Mouse (Mus musculus) midbrain, embryonic 14.5 days (tissue): ENCODE results near the gene Nmi. TPM values are rescaled to one million over a fixed set of nuclear protein-coding genes. Genes with fewer than 3 reads are reported as not detected.

Source experiments
- ATAC-seq: fragments of 200-750 bp; cut with Nextera tagmentation; 2 replicates; pipeline ENCODE4 v1.8.0; 2017; ENCODE audit warnings: moderate number of reproducible peaks, moderate library complexity; ENCODE audit not compliant: low FRiP score, low TSS enrichment
- DNase-seq: peaks from one replicate; pipeline ENCODE4 v3.0.0-alpha.2; 2015
- H3K27ac ChIP-seq: fragments of 300-500 bp; sonication (generic); replicated peaks from 2 replicates; pipeline ENCODE4 v1.5.1; 2014; ENCODE audit warnings: mild to moderate bottlenecking, low read depth, low read length, moderate library complexity
- H3K27me3 ChIP-seq: fragments of 300-500 bp; sonication (generic); 2 replicates; pipeline ENCODE4 v1.6.1; 2014; ENCODE audit warnings: low read length, control low read depth, mixed read lengths; ENCODE audit not compliant: control insufficient read depth, insufficient read depth
- H3K36me3 ChIP-seq: fragments of 300-500 bp; sonication (generic); 2 replicates; pipeline ENCODE4 v1.6.1; 2014; ENCODE audit warnings: low read length, control low read depth; ENCODE audit not compliant: control insufficient read depth, insufficient read depth
- H3K4me1 ChIP-seq: fragments of 300-500 bp; sonication (generic); 2 replicates; pipeline ENCODE4 v1.6.1; 2014; ENCODE audit warnings: mild to moderate bottlenecking, antibody characterized with exemption, low read length, control low read depth; ENCODE audit not compliant: control insufficient read depth, insufficient read depth
- H3K4me2 ChIP-seq: fragments of 300-500 bp; sonication (generic); 2 replicates; pipeline ENCODE4 v1.6.1; 2014; ENCODE audit warnings: mild to moderate bottlenecking, low read length, moderate library complexity
- H3K4me3 ChIP-seq: fragments of 300-500 bp; sonication (generic); replicated peaks from 2 replicates; pipeline ENCODE4 v1.5.1; 2014; ENCODE audit warnings: low read depth, low read length
- H3K9ac ChIP-seq: fragments of 300-500 bp; sonication (generic); replicated peaks from 2 replicates; pipeline ENCODE4 v1.6.1; 2014; ENCODE audit warnings: mild to moderate bottlenecking, low read length, moderate library complexity
- H3K9me3 ChIP-seq: fragments of 300-500 bp; sonication (generic); 2 replicates; pipeline ENCODE4 v1.6.1; 2016; ENCODE audit warnings: low read length, control low read depth, mixed read lengths; ENCODE audit not compliant: control insufficient read depth
- WGBS: fragments of 180-500 bp; shearing (Covaris S2); extraction: QIAGEN DNeasy Blood & Tissue Kit; methylation state at CpG from one replicate; pipeline ENCODE4 v1.1.7; 2014; 5-methylcytosine and 5-hydroxymethylcytosine counted together
- polyA plus RNA-seq: library from polyadenylated mRNA; unstranded; fragments of >200 nt; fragmentation: Nextera tagmentation; extraction: Ambion mirVana; gene quantifications from 2 replicates; pipeline ENCODE4 v1.2.1, GENCODE M21; 2014

Nmi gene
- polyA plus RNA-seq, 1 experiment from 2014 or later = 5.3 TPM

DNA sequence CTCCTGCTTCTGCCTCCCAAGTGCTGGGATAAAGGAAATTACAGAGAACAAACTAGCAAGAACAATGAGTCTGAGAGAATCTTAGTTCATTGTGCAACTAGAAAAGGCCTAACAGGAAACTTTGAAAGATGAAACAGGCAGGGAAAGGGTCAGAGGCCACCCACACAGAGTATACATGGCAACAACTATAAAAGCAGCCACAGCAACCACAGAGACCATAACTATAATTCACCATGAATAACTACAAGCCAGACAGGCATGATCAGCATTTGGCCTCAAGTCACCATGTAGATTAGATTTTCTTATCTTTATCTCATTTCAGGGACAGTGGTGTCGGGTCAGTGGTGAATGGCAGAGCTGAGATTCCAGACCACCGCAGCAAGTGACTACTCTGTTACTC lies 16.3 kb upstream of the Nmi start:
- Histone ChIP-seq H3K9me3 (no peaks in the 10 kb centered on the region), H3K36me3 (no peaks in the 10 kb centered on the region), H3K27ac (no peak overlapping the region), H3K27me3 (no peaks in the 10 kb centered on the region), H3K4me3 (no peak overlapping the region), H3K9ac (no peak overlapping the region), H3K4me1 (no peaks in the 10 kb centered on the region), H3K4me2 (no peak overlapping the region)
- ATAC-seq (no peak), DNase-seq (no peak)
- 74% methylated on average over 2 of the region's 2 CpGs for WGBS

DNA sequence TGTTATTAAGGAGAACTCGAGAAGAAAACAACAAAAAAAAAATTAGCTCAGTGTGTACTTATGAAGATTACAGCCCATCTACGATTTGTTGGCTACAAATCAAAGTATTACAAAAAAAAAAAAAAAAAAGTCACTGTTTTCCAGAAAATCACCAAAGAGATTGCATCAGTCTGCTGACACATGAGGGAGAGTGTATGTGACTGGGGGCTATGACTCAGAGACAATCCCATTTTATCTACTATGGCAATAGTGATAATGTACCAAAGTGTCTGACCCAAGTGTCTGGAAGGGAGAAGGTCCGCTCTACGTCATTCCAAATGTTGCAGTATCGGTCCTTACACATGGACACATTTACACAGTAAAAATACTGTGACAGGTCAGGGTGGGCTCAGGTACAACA lies 13.4 kb upstream of the Nmi start:
- H3K4me2 ChIP-seq = no peak overlapping the region
- no peak for DNase-seq
- H3K4me1 ChIP-seq = no peaks in the 10 kb centered on the region
- no peaks in the 10 kb centered on the region for H3K27me3 ChIP-seq
- no peak overlapping the region for H3K9ac ChIP-seq
- ATAC-seq = no peak
- H3K27ac ChIP-seq = no peak overlapping the region
- H3K9me3 ChIP-seq = no peaks in the 10 kb centered on the region
- 92% methylated on average over 5 of the region's 5 CpGs for WGBS
- no peaks in the 10 kb centered on the region for H3K36me3 ChIP-seq
- no peak overlapping the region for H3K4me3 ChIP-seq

DNA sequence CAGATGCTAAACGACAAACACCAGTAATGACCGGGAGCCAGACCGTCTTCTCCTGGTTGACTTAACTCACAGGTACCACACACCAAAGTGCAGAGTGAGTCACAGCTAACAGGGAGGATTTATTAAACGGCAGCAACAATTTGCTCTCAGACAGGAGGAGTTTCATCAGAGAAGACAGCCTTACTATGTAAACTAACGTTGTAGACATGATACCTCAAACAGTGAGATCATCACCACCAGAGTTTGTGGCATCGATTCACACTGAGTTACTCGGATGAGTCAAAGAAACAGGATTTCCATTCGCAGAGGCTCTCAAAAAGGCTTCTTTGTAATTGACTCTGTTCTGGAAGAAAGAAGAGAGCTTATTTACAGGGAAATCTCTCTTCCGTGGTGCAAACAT lies 12.9 kb upstream of the Nmi start:
- no peak for ATAC-seq
- WGBS = 74% methylated on average over 9 of the region's 9 CpGs
- DNase-seq = no peak
- no peak overlapping the region for H3K4me3 ChIP-seq
- H3K36me3 ChIP-seq = no peaks in the 10 kb centered on the region
- H3K4me1 ChIP-seq = no peaks in the 10 kb centered on the region
- H3K27ac ChIP-seq = no peak overlapping the region
- H3K4me2 ChIP-seq = no peak overlapping the region
- no peak overlapping the region for H3K9ac ChIP-seq
- no peaks in the 10 kb centered on the region for H3K9me3 ChIP-seq
- no peaks in the 10 kb centered on the region for H3K27me3 ChIP-seq

- Histone ChIP-seq H3K9ac (no peak overlapping the region), H3K4me1 (no peaks in the 10 kb centered on the region), H3K9me3 (no peaks in the 10 kb centered on the region), H3K27me3 (no peaks in the 10 kb centered on the region), H3K36me3 (no peaks in the 10 kb centered on the region), H3K27ac (no peak overlapping the region), H3K4me2 (no peak overlapping the region), H3K4me3 (no peak overlapping the region)
- 95% methylated on average over 10 of the region's 10 CpGs for WGBS
- DNase-seq = no peak
- no peak for ATAC-seq
These were observed 11.9 kb upstream of the Nmi start for GRCm38 (mm10) chr2:51985241-51985640.

DNA sequence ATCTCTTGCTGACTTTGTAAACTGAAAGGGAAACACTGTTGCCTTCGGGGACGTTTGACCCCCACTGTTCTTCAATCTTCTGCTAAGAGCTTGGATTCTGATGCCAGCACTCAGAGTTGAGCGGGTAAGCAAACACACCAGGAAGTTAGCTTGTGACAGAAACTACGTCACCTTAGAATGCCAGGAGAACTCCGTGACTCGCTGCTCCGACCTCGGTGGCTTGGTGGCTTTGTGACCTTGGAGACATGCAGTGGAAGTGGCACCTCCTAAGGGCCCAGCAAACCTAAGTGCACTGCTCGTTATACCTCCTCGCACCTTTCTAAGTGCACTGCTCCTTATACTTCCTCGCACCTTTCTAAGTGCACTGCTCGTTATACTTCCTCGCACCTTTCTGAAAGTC lies 9.0 kb upstream of the Nmi start:
- no peak for ATAC-seq

DNA sequence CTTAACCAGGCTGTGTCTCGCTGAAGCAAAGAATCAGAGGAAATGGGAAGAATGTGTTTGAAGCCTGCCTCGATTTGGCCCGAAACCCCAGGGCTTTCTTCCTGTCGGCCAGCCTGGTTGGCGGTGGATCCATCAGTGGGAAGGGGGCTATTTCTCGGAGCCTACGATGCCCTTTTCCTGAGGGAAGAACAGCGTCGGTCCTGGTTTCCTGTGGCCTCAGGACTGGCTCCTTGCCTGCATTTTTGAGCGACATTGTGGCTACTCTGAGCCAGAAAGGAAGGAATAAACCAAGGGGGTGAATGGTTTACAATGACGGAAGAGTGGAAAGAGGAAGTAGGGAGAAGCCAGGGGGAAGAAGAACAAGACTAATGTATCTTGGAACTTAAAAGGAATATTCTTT lies 8.3 kb upstream of the Nmi start:
- Histone ChIP-seq H3K27me3 (no peaks in the 10 kb centered on the region), H3K4me2 (no peak overlapping the region), H3K4me3 (no peak overlapping the region), H3K36me3 (no peaks in the 10 kb centered on the region), H3K4me1 (no peaks in the 10 kb centered on the region), H3K9ac (no peak overlapping the region), H3K9me3 (no peaks in the 10 kb centered on the region), H3K27ac (peak overlapping the region; percentile 60)
- DNase-seq (peak; percentile 32), ATAC-seq (no peak)
- WGBS = 57% methylated on average over 11 of the region's 11 CpGs

More for the DNA sequence above, 9.0 kb upstream of the Nmi start:
- Histone ChIP-seq H3K4me3 (no peak overlapping the region), H3K36me3 (no peaks in the 10 kb centered on the region), H3K4me1 (no peaks in the 10 kb centered on the region), H3K9ac (no peak overlapping the region), H3K27me3 (no peaks in the 10 kb centered on the region), H3K27ac (no peak overlapping the region), H3K4me2 (no peak overlapping the region), H3K9me3 (no peaks in the 10 kb centered on the region)
- 79% methylated on average over 13 of the region's 13 CpGs for WGBS
- DNase-seq = peak; percentile 20

DNA sequence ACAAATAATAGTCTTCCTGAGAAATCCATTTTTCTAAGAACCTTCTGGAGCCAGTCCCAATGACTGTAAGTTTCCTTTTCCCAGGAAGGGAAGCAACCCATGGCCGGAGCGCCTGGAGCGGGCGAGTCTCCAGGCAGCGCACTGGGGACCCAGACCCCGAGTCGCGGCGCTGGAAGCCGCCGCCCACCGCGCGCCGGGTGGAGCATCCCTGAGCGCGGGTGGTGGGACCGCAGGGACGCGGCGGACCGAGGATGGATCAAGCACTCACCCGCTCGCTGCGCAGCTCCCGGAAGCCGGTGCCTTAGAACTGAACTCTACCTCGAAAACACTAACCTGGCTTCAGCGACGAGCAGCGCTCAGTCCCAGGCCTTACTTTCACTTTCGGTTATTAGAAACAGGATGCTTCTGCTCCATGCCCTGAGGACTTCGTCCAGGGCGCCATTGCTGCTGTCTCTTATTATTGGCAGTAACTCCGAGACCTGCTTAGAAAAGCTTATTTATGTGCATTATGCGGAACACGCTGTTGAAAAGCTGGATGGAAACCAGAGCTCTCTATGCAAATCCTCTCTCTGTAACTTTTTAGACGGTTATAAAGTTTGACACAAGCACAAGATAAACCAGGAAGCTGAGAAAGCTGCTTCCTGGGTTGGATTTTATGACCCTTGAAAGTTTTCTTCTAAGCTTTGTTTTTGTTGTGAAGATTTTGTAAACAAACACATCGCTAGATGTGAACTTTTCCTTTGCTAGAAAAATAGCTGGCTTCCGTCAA lies 469 bp downstream of the Nmi start:
- H3K4me3 ChIP-seq = peak overlapping the region; percentile 51
- H3K27me3 ChIP-seq = no peaks in the 10 kb centered on the region
- 0 out of 2 replicates have a peak, but pooled peaks cover 3% of the 10 kb centered on the region for H3K4me1 ChIP-seq
- DNase-seq = peak; percentile 72
- H3K9ac ChIP-seq = peak overlapping the region; percentile 54
- no peaks in the 10 kb centered on the region for H3K9me3 ChIP-seq
- peak; percentile 50 for ATAC-seq
- no peaks in the 10 kb centered on the region for H3K36me3 ChIP-seq
- 3% methylated on average over 40 of the region's 40 CpGs for WGBS
- H3K4me2 ChIP-seq = peak overlapping the region; percentile 87
- H3K27ac ChIP-seq = 0 out of 2 replicates have a peak overlapping the region, but pooled peaks have one; percentile 37

- DNase-seq (peak; percentile 4), ATAC-seq (0 out of 2 replicates have a peak, but pooled peaks have one; percentile 20)
- no peaks in the 10 kb centered on the region for H3K36me3 ChIP-seq
- peak overlapping the region; percentile 51; the same call in 1 of the 2 replicates for H3K4me3 ChIP-seq
- H3K4me2 ChIP-seq = peak overlapping the region; percentile 87
- no peaks in the 10 kb centered on the region for H3K27me3 ChIP-seq
- H3K27ac ChIP-seq = no peak overlapping the region
- no peak overlapping the region for H3K9ac ChIP-seq
- 0 out of 2 replicates have a peak, but pooled peaks cover 3% of the 10 kb centered on the region for H3K4me1 ChIP-seq
- no peaks in the 10 kb centered on the region for H3K9me3 ChIP-seq
- WGBS = 73% methylated on average over 5 of the region's 5 CpGs
These were observed 1.2 kb downstream of the Nmi start for GRCm38 (mm10) chr2:51972142-51972541.

GRCm38 (mm10) chr2:51970897-51971296 lies 2.4 kb downstream of the Nmi start:
- Histone ChIP-seq H3K9me3 (no peaks in the 10 kb centered on the region), H3K4me2 (no peak overlapping the region), H3K4me3 (no peak overlapping the region), H3K9ac (no peak overlapping the region), H3K4me1 (0 out of 2 replicates have a peak, but pooled peaks cover 3% of the 10 kb centered on the region), H3K27ac (no peak overlapping the region), H3K27me3 (no peaks in the 10 kb centered on the region), H3K36me3 (no peaks in the 10 kb centered on the region)
- WGBS = 96% methylated on average over 4 of the region's 4 CpGs
- DNase-seq (no peak), ATAC-seq (no peak)
